Mouse (Mus musculus): Measurements from ENCODE around the gene Hist1h1t. TPM values are rescaled to one million over a fixed set of nuclear protein-coding genes. Genes with fewer than 3 reads are reported as not detected.
A peak's percentile ranks its signal among the peaks of the same experiment; 100 is the strongest.
"Not testable (repeated sequence)": the region's sequence is repeated elsewhere in the genome, so short reads cannot be mapped to it uniquely, and the experiment has no call there.

The Hist1h1t gene
- polyA plus RNA-seq, 1 experiment, result not detected

DNA sequence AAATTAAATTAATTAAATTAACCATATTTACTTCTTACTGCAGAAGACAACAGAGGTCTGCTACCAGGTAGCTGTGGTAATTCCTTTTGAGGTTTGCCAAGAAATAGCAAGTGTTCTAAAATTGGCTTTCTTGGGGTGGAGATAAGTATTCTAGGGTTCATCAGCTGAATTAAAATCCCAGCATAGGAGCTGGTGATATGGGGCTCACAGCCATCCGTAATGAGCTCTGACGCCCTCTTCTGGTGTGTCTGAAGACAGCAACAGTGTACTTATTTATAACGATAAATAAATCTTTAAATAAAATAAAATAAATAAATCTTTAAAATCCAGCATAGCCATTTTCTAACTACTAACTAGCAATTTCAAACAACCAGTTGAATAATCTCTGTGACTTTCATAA is 4.2 kb downstream of the Hist1h1t start:
- H3K4me1 ChIP-seq (ENCODE audit: control insufficient read depth, insufficient read depth, insufficient read length, low read length), result peaks cover 5% of the 10 kb centered on the region; the same call in 1 of the 2 replicates
- H3K27ac ChIP-seq (ENCODE audit: insufficient read depth, low read depth, low read length), result no peak overlapping the region
- H3K36me3 ChIP-seq (ENCODE audit: control insufficient read depth, insufficient read depth, low read length), result no peaks in the 10 kb centered on the region; the same call in 1 of the 2 replicates
- TF ChIP-seq POLR2A (IDR thresholded peaks at IDR 0.05; ENCODE audit: low read depth, low read length) (no peak), CTCF (IDR thresholded peaks at IDR 0.05; ENCODE audit: extremely low read depth, insufficient read length, insufficient replicate concordance, low read depth, low read length) (no peak)
- H3K27me3 ChIP-seq (ENCODE audit: control insufficient read depth, insufficient read depth, low read length), result no peaks in the 10 kb centered on the region
- WGBS, result 64% methylated on average over 3 of the region's 3 CpGs
- H3K4me3 ChIP-seq (ENCODE audit: low read depth, low read length), result no peak overlapping the region

DNA sequence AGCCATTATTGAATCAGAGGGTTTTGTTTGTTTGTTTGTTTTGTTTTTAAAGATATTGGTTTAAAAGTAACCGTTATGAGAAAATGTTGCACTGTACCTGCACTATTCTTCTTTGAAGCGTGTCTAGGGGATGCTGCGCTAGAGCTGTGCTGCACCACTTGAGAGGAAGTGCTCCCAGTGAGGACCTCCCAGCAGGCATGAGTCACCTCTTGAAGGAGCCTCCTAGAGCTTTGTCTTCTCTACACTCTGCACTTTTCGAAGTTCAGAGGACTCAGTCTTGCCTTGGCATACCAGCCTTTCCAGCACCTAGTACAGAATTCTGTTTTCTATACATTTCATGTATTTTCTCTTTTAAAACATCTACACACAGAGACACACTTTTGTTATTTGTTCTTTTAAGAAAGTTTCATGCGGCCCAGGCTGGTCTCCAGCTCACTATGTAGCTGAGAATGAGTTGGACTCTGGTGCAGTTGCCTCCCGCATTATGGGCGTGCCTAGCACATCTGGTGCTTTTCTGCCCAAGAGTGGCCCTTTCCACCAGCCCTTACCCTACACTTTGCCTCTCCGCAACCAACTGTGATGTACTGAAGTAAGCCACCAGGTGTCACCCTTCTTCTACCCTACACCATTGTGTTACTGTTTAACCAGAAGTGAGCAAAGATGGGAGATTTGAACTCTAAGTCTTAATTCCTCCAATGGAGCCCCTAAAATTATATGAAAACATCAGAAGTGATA is 5.3 kb downstream of the Hist1h1t start:
- H3K27me3 ChIP-seq (ENCODE audit: control insufficient read depth, insufficient read depth, low read length), result no peaks in the 10 kb centered on the region
- H3K27ac ChIP-seq (ENCODE audit: insufficient read depth, low read depth, low read length), result no peak overlapping the region
- 18% methylated on average over 8 of the region's 8 CpGs for WGBS
- TF ChIP-seq POLR2A (IDR thresholded peaks at IDR 0.05; ENCODE audit: low read depth, low read length) (no peak), CTCF (IDR thresholded peaks at IDR 0.05; ENCODE audit: extremely low read depth, insufficient read length, insufficient replicate concordance, low read depth, low read length) (peak; percentile 61; the same call in 1 of the 2 replicates)
- peaks cover 5% of the 10 kb centered on the region; the same call in 1 of the 2 replicates for H3K4me1 ChIP-seq (ENCODE audit: control insufficient read depth, insufficient read depth, insufficient read length, low read length)
- no peaks in the 10 kb centered on the region for H3K36me3 ChIP-seq (ENCODE audit: control insufficient read depth, insufficient read depth, low read length)
- H3K4me3 ChIP-seq (ENCODE audit: low read depth, low read length), result no peak overlapping the region

DNA sequence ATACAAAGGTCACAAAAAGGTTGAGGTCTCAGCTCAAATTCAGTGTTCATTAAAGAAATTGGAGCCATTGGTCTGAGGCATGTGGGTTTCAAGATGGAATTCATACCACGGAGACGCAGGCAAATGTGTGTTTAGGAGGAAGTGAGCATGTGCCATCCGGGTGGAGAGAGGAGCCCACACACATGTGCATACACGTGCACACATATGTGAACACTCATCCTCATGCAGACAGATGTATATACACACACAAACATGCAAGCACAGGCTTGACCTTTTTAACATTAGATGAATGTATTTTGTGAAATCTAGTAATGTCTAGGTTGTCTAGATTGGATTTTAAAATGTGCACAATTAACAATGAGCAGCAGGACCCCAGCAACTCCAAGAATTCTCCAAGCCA is 6.6 kb downstream of the Hist1h1t start:
- no peak overlapping the region for H3K4me3 ChIP-seq (ENCODE audit: low read depth, low read length)
- WGBS, result 82% methylated on average over 4 of the region's 4 CpGs
- TF ChIP-seq CTCF (IDR thresholded peaks at IDR 0.05; ENCODE audit: extremely low read depth, insufficient read length, insufficient replicate concordance, low read depth, low read length) (no peak), POLR2A (IDR thresholded peaks at IDR 0.05; ENCODE audit: low read depth, low read length) (no peak)

DNA sequence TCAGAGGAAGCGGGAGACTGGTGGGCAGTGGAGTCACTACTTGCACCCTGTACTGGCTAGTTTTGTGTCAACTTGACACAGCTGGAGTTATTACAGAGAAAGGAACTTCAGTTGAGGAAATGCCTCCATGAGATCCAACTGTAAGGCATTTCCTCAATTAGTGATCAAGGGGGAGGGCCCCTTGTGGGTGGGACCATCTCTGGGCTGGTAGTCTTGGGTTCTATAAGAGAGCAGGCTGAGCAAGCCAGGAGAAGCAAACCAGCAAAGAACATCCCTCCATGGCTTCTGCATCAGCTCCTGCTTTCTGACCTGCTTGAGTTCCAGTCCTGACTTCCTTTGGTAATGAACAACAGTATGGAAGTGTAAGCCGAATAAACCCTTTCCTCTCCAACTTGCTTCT is 7.2 kb downstream of the Hist1h1t start:
- H3K36me3 ChIP-seq (ENCODE audit: control insufficient read depth, insufficient read depth, low read length); H3K4me3 ChIP-seq (ENCODE audit: low read depth, low read length); H3K27me3 ChIP-seq (ENCODE audit: control insufficient read depth, insufficient read depth, low read length); H3K4me1 ChIP-seq (ENCODE audit: control insufficient read depth, insufficient read depth, insufficient read length, low read length); H3K27ac ChIP-seq (ENCODE audit: insufficient read depth, low read depth, low read length): not testable (repeated sequence)
- WGBS, result 43% methylated on average over 2 of the region's 2 CpGs

More for the DNA sequence above, 6.6 kb downstream of the Hist1h1t start:
- Histone ChIP-seq H3K27me3 (ENCODE audit: control insufficient read depth, insufficient read depth, low read length) (no peaks in the 10 kb centered on the region), H3K27ac (ENCODE audit: insufficient read depth, low read depth, low read length) (no peak overlapping the region), H3K36me3 (ENCODE audit: control insufficient read depth, insufficient read depth, low read length) (no peaks in the 10 kb centered on the region), H3K4me1 (ENCODE audit: control insufficient read depth, insufficient read depth, insufficient read length, low read length) (peaks cover 2% of the 10 kb centered on the region; the same call in 1 of the 2 replicates)

DNA sequence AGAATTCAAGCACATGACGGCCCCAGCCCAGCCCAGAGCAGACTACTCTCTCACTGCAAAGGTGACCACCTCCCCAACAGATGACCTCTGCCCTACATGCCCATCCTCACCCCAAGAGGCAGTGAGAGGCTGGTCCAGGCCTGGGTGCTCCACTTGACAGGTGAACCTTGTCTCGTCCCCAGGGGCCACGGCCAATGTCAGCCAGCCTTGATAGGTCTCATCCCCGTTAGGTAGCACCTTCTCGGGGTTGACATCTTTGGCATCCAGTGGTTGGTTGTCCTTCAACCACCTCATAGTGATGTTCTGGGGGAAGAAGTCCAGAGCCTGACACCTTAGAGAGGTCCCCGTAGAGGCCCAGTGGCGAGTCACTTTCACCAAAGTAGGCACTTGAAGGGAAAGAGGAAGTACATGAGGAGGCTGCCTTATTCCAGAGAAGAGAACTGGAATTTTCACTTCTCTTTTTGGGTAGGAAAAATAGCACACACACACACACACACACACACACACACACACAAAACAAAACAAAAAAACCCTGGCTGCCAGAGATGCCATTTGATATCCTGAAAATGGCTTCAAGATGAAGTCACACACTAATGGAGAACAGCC is 10.2 kb downstream of the Hist1h1t start:
- TF ChIP-seq POLR2A (IDR thresholded peaks at IDR 0.05; ENCODE audit: low read depth, low read length) (no peak), CTCF (IDR thresholded peaks at IDR 0.05; ENCODE audit: extremely low read depth, insufficient read length, insufficient replicate concordance, low read depth, low read length) (no peak)
- WGBS, result 90% methylated on average over 7 of the region's 7 CpGs
- H3K27ac ChIP-seq (ENCODE audit: insufficient read depth, low read depth, low read length), result no peak overlapping the region

DNA sequence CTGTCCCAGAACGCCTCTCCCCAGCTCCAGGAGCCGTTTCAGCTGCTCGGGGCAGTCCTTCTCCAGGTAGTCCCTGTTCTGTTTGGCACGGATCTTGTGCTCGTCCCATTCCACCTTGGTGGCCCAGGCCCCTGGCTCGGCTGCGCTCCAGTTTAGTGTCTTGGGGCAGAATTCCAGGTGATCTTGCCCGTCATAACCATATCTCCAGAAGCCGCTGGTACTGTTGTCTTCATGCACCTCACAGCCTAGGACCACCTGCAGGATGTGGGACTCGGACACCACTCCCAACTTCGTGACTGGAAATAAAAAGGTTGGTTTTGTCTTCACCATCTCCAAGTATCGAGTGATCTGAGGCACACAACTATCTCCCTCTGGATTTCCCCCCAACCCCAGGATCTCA is 11.2 kb downstream of the Hist1h1t start:
- Histone ChIP-seq H3K36me3 (ENCODE audit: control insufficient read depth, insufficient read depth, low read length) (no peaks in the 10 kb centered on the region), H3K27me3 (ENCODE audit: control insufficient read depth, insufficient read depth, low read length) (no peaks in the 10 kb centered on the region), H3K4me3 (ENCODE audit: low read depth, low read length) (no peak overlapping the region), H3K4me1 (ENCODE audit: control insufficient read depth, insufficient read depth, insufficient read length, low read length) (peaks cover 2% of the 10 kb centered on the region; the same call in 1 of the 2 replicates), H3K27ac (ENCODE audit: insufficient read depth, low read depth, low read length) (no peak overlapping the region)
- TF ChIP-seq CTCF (IDR thresholded peaks at IDR 0.05; ENCODE audit: extremely low read depth, insufficient read length, insufficient replicate concordance, low read depth, low read length), result no peak
- TF ChIP-seq POLR2A (IDR thresholded peaks at IDR 0.05; ENCODE audit: low read depth, low read length), result no peak
- 91% methylated on average over 12 of the region's 12 CpGs for WGBS

More for the DNA sequence above, 10.2 kb downstream of the Hist1h1t start:
- no peaks in the 10 kb centered on the region for H3K36me3 ChIP-seq (ENCODE audit: control insufficient read depth, insufficient read depth, low read length)
- H3K4me1 ChIP-seq (ENCODE audit: control insufficient read depth, insufficient read depth, insufficient read length, low read length), result peaks cover 2% of the 10 kb centered on the region; the same call in 1 of the 2 replicates
- no peaks in the 10 kb centered on the region for H3K27me3 ChIP-seq (ENCODE audit: control insufficient read depth, insufficient read depth, low read length)
- H3K4me3 ChIP-seq (ENCODE audit: low read depth, low read length), result no peak overlapping the region

DNA sequence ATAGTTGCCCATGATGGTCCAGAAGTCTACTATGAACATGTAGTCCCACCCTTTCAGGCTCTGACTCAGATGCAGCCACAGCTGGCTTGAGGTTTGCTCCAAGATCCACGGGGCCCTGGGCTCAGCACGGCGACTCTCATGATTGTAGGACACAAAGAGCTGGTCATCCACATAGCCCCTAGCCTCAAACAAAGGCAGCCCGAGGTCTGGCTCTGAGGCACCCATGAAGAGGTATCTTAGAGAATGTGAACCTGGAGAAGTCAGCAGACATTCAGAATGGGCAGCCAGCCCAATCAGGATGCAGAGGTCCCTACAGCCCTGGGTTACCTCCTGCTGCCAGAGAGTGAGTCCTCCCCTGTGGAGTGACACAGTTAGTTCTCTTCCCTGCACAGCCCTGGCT is 12.4 kb downstream of the Hist1h1t start:
- TF ChIP-seq CTCF (IDR thresholded peaks at IDR 0.05; ENCODE audit: extremely low read depth, insufficient read length, insufficient replicate concordance, low read depth, low read length), result no peak
- TF ChIP-seq POLR2A (IDR thresholded peaks at IDR 0.05; ENCODE audit: low read depth, low read length), result no peak
- H3K27me3 ChIP-seq (ENCODE audit: control insufficient read depth, insufficient read depth, low read length), result no peaks in the 10 kb centered on the region
- H3K27ac ChIP-seq (ENCODE audit: insufficient read depth, low read depth, low read length), result no peak overlapping the region
- no peaks in the 10 kb centered on the region; the same call in 1 of the 2 replicates for H3K4me1 ChIP-seq (ENCODE audit: control insufficient read depth, insufficient read depth, insufficient read length, low read length)
- 93% methylated on average over 4 of the region's 4 CpGs for WGBS
- no peak overlapping the region for H3K4me3 ChIP-seq (ENCODE audit: low read depth, low read length)
- H3K36me3 ChIP-seq (ENCODE audit: control insufficient read depth, insufficient read depth, low read length), result no peaks in the 10 kb centered on the region
